ENCODE assay signal across 22 mouse cellular contexts in the genomic region with DNA sequence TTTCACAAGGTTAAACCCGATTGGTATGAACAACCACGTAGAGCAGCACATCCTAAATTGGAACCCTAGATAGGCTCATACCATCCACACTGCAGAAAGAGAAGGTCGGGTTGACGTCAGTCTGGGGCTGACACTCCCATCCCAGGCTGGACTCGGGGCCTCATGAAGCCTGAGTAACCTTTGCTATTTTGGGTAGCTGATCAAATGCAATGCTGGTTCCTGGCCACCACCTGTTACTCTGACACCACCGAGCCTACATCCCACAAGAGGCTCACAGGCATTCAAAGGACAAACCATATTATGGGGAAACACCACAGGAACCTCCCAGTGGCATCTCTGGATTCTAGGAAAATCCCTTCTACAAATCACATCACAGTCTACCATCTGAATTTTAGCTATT. TPM values are rescaled to one million over a fixed set of nuclear protein-coding genes. Genes with fewer than 3 reads are reported as not detected.
DNase-seq lines count a peak whose midpoint lies in the region; ATAC-seq and TF ChIP-seq lines count a peak whose summit lies in the region.
"Had no signal": no experiment of that assay in that cellular context is flagged by ENCODE, and none has a peak within 500 bp of the region (broad histone marks: within the 10 kb centered on the region; RNA-seq: fewer than 3 reads in every experiment).

No protein-coding gene starts in this region.

- H3K4me1 ChIP-seq in heart, embryonic 13.5 days, result peaks cover 41% of the 10 kb centered on the region
- peaks cover 26% of the 10 kb centered on the region for H3K4me1 ChIP-seq in liver, adult 2 months (ENCODE audit: control insufficient read depth, insufficient read depth, low read length)
- H3K4me1 ChIP-seq in liver, embryonic 11.5 days (replicated peaks; ENCODE audit: control insufficient read depth, insufficient read depth, low read length), result peaks cover 40% of the 10 kb centered on the region
- H3K4me1 ChIP-seq in midbrain, postnatal 0 days (ENCODE audit: insufficient read depth, low read length), result no peaks in the 10 kb centered on the region
- H3K4me1 ChIP-seq: hindbrain, embryonic 12.5 days had no signal

- WGBS in heart, embryonic 13.5 days, result 50% methylated on average over 6 of the region's 6 CpGs
- WGBS in liver, adult 2 months, result 37% methylated on average over 6 of the region's 6 CpGs
- 70% methylated on average over 6 of the region's 6 CpGs for WGBS in liver, embryonic 11.5 days
- WGBS in midbrain, postnatal 0 days, result 90% methylated on average over 6 of the region's 6 CpGs

- no peak overlapping the region for H3K4me3 ChIP-seq in heart, embryonic 13.5 days
- H3K4me3 ChIP-seq in liver, adult 2 months (ENCODE audit: insufficient read depth, low read depth, low read length), result no peak overlapping the region
- no peak overlapping the region for H3K4me3 ChIP-seq in liver, embryonic 11.5 days (ENCODE audit: low read depth, low read length)
- no peak overlapping the region for H3K4me3 ChIP-seq in midbrain, postnatal 0 days (ENCODE audit: low read depth, low read length)
- H3K4me3 ChIP-seq: embryonic facial prominence, embryonic 12.5 days; erythroblast, embryonic 14.5 days; hindbrain, embryonic 12.5 days; limb, embryonic 15.5 days; midbrain, embryonic 13.5 days had no signal

- DNase-seq in heart, postnatal 14 days, result no peak
- DNase-seq in liver, adult 2 months (ENCODE audit: extremely low read depth, low read depth, low spot score), result peak; percentile 64
- DNase-seq in liver, embryonic 11.5 days (ENCODE audit: low spot score), result no peak
- DNase-seq in gastrocnemius, postnatal 25 days, result peak; percentile 73
- no peak for DNase-seq in midbrain, postnatal 0 days (ENCODE audit: low spot score)
- no peak for DNase-seq in embryo, embryonic 11 days
- DNase-seq: adrenal gland, postnatal 10 days; B cell, adult 2 months; cerebellum, adult 9-11 months; kidney, adult 8-10 months; kidney, postnatal 14 days; spleen, adult 18-20 months; thymus, postnatal 36 days had no signal

- peaks cover 51% of the 10 kb centered on the region for H3K79me2 ChIP-seq in liver, adult 2 months (ENCODE audit: control insufficient read depth, insufficient read depth, low read length)

- intact Hi-C loops in heart, postnatal 14 days (cut with DNase I), result no loop called here

- 0 out of 2 replicates have a peak, but pooled peaks have one; percentile 21 for ATAC-seq in heart, embryonic 13.5 days (ENCODE audit: extremely low read depth, insufficient number of reproducible peaks, low FRiP score, low TSS enrichment)
- ATAC-seq in liver, embryonic 11.5 days (replicated peaks; ENCODE audit: low FRiP score), result no peak
- ATAC-seq in midbrain, postnatal 0 days (ENCODE audit: low FRiP score), result no peak
- ATAC-seq: forebrain, embryonic 14.5 days; lung, postnatal 0 days; midbrain, embryonic 13.5 days; Patski had no signal

- no peak overlapping the region for H3K4me2 ChIP-seq in heart, embryonic 13.5 days
- no peak overlapping the region for H3K4me2 ChIP-seq in liver, embryonic 11.5 days
- no peak overlapping the region for H3K4me2 ChIP-seq in midbrain, postnatal 0 days (ENCODE audit: low read depth, low read length, poor library complexity, severe bottlenecking)
- H3K4me2 ChIP-seq: embryonic facial prominence, embryonic 12.5 days; hindbrain, embryonic 12.5 days; limb, embryonic 15.5 days; midbrain, embryonic 13.5 days had no signal

- H3K9ac ChIP-seq in heart, embryonic 13.5 days, result no peak overlapping the region
- no peak overlapping the region for H3K9ac ChIP-seq in liver, adult 2 months (ENCODE audit: low read depth, low read length)
- H3K9ac ChIP-seq in liver, embryonic 11.5 days (ENCODE audit: low read depth, low read length), result no peak overlapping the region
- no peak overlapping the region for H3K9ac ChIP-seq in midbrain, postnatal 0 days (replicated peaks; ENCODE audit: low read length, poor library complexity, severe bottlenecking)
- H3K9ac ChIP-seq: embryonic facial prominence, embryonic 12.5 days; hindbrain, embryonic 12.5 days; limb, embryonic 15.5 days; midbrain, embryonic 13.5 days had no signal

- TF ChIP-seq CTCF in liver, adult 2 months (IDR thresholded peaks at IDR 0.05; ENCODE audit: low read depth, low read length), result no peak
- no peak for TF ChIP-seq CTCF in midbrain, postnatal 0 days (IDR thresholded peaks at IDR 0.05)

- H3K9me3 ChIP-seq in heart, embryonic 13.5 days, result no peaks in the 10 kb centered on the region
- H3K9me3 ChIP-seq in liver, embryonic 11.5 days (ENCODE audit: control insufficient read depth, low read length), result no peaks in the 10 kb centered on the region
- no peaks in the 10 kb centered on the region for H3K9me3 ChIP-seq in midbrain, postnatal 0 days (ENCODE audit: low read length)
- H3K9me3 ChIP-seq: embryonic facial prominence, embryonic 12.5 days; hindbrain, embryonic 12.5 days; limb, embryonic 15.5 days; midbrain, embryonic 13.5 days had no signal

- H3K27me3 ChIP-seq in heart, embryonic 13.5 days (replicated peaks), result no peaks in the 10 kb centered on the region
- H3K27me3 ChIP-seq in liver, adult 2 months (ENCODE audit: control insufficient read depth, insufficient read depth, low read length), result no peaks in the 10 kb centered on the region
- no peaks in the 10 kb centered on the region for H3K27me3 ChIP-seq in liver, embryonic 11.5 days (replicated peaks; ENCODE audit: control insufficient read depth, insufficient read depth, low read length)
- no peaks in the 10 kb centered on the region for H3K27me3 ChIP-seq in midbrain, postnatal 0 days (ENCODE audit: insufficient read depth, low read length)
- H3K27me3 ChIP-seq: embryonic facial prominence, embryonic 12.5 days; hindbrain, embryonic 12.5 days; limb, embryonic 15.5 days; midbrain, embryonic 13.5 days; Patski had no signal

- no peaks in the 10 kb centered on the region; the same call in 1 of the 2 replicates for H3K36me3 ChIP-seq in heart, embryonic 13.5 days
- peaks cover under 1% of the 10 kb centered on the region; the same call in 1 of the 2 replicates for H3K36me3 ChIP-seq in liver, adult 2 months (ENCODE audit: control insufficient read depth, insufficient read depth, low read length)
- no peaks in the 10 kb centered on the region for H3K36me3 ChIP-seq in liver, embryonic 11.5 days (ENCODE audit: control insufficient read depth, insufficient read depth, low read length)
- H3K36me3 ChIP-seq in midbrain, postnatal 0 days (ENCODE audit: insufficient read depth, low read length), result no peaks in the 10 kb centered on the region
- H3K36me3 ChIP-seq: embryonic facial prominence, embryonic 12.5 days; hindbrain, embryonic 12.5 days; limb, embryonic 15.5 days; midbrain, embryonic 13.5 days had no signal

- no peak overlapping the region for H3K27ac ChIP-seq in heart, embryonic 13.5 days (replicated peaks)
- no peak overlapping the region for H3K27ac ChIP-seq in liver, adult 2 months (replicated peaks; ENCODE audit: insufficient read depth, low read depth, low read length)
- no peak overlapping the region for H3K27ac ChIP-seq in liver, embryonic 11.5 days (ENCODE audit: low read depth, low read length)
- no peak overlapping the region for H3K27ac ChIP-seq in midbrain, postnatal 0 days (ENCODE audit: low read depth, low read length)
- H3K27ac ChIP-seq: embryonic facial prominence, embryonic 12.5 days; hindbrain, embryonic 12.5 days; limb, embryonic 15.5 days; midbrain, embryonic 13.5 days had no signal

- no peak for TF ChIP-seq POLR2A in liver, adult 2 months (IDR thresholded peaks at IDR 0.05; ENCODE audit: extremely low read depth, insufficient read depth, low read length)

RNA-seq across cellular contexts. Expression of gene Jak1, which starts 28.3 kb away (rescaled TPM):
- polyA plus RNA-seq in heart, embryonic 13.5 days (2015; fragmentation: Nextera tagmentation; extraction: Ambion mirVana), result 51.5 and 53.6 TPM in 2 replicates
- total RNA-seq in heart, postnatal 14 days (2021), result 10 to 100 TPM; 74.9 to 79.6 TPM
- 67.0 and 67.1 TPM in 2 replicates for total RNA-seq in liver, adult 2 months (2014; rRNA removed)
- polyA plus RNA-seq in liver, adult 2 months (2012; rRNA removed), result 19.2 and 21.7 TPM in 2 replicates
- 80.0 and 83.0 TPM in 2 replicates for polyA plus RNA-seq in liver, embryonic 11.5 days (2014; fragmentation: Nextera tagmentation; extraction: Ambion mirVana)
- total RNA-seq in gastrocnemius, postnatal 25 days (2021), result 10 to 100 TPM; 96.1 to 98.5 TPM
- 76.1 and 87.5 TPM in 2 replicates for total RNA-seq in midbrain, postnatal 0 days (2014; rRNA removed)
- polyA plus RNA-seq in midbrain, postnatal 0 days (2015; fragmentation: Nextera tagmentation; extraction: Ambion mirVana), result 82.7 and 91.9 TPM in 2 replicates

Comparison
In these comparisons a context has a peak if more than half of its experiments do, and no peak if none do; other contexts are left out.
1. DNase-seq: peak in liver, adult 2 months (single experiment) and gastrocnemius, postnatal 25 days (single experiment); none in heart, postnatal 14 days (0 of 2), liver, embryonic 11.5 days (single experiment), midbrain, postnatal 0 days (single experiment) and embryo, embryonic 11 days (single experiment).